Mouse (Mus musculus) liver, embryonic 11.5 days (tissue): ENCODE data around the gene Tcp11l2. TPM values are rescaled to one million over a fixed set of nuclear protein-coding genes. Genes with fewer than 3 reads are reported as not detected.
A peak's percentile ranks its signal among the peaks of the same experiment; 100 is the strongest.

Source experiments
- ATAC-seq: fragments of 200-750 bp; cut with Nextera tagmentation; replicated peaks from 2 replicates; pipeline ENCODE4 v1.8.0; 2017; ENCODE audit warnings: moderate number of reproducible peaks, mild to moderate bottlenecking, moderate TSS enrichment, moderate library complexity; ENCODE audit not compliant: low FRiP score
- DNase-seq: peaks from one replicate; pipeline ENCODE4 v3.0.0-alpha.2; 2017; ENCODE audit warnings: low spot score
- H3K27ac ChIP-seq: fragments of 300-500 bp; sonication (generic); 2 replicates; pipeline ENCODE4 v1.5.1; 2014; ENCODE audit warnings: mild to moderate bottlenecking, low read depth, low read length, control low read depth
- H3K27me3 ChIP-seq: fragments of 300-500 bp; sonication (generic); replicated peaks from 2 replicates; pipeline ENCODE4 v1.6.1; 2014; ENCODE audit warnings: low read length, mixed read lengths; ENCODE audit not compliant: control insufficient read depth, insufficient read depth
- H3K36me3 ChIP-seq: fragments of 300-500 bp; sonication (generic); 2 replicates; pipeline ENCODE4 v1.6.1; 2014; ENCODE audit warnings: mild to moderate bottlenecking, low read length, moderate library complexity, mixed read lengths; ENCODE audit not compliant: control insufficient read depth, insufficient read depth
- H3K4me1 ChIP-seq: fragments of 300-500 bp; sonication (generic); replicated peaks from 2 replicates; pipeline ENCODE4 v1.6.1; 2014; ENCODE audit warnings: low read length, mixed read lengths; ENCODE audit not compliant: control insufficient read depth, insufficient read depth
- H3K4me2 ChIP-seq: fragments of 300-500 bp; sonication (generic); 2 replicates; pipeline ENCODE4 v1.6.1; 2014; ENCODE audit warnings: mild to moderate bottlenecking, control low read depth, moderate library complexity
- H3K4me3 ChIP-seq: fragments of 300-500 bp; sonication (generic); 2 replicates; pipeline ENCODE4 v1.5.1; 2014; ENCODE audit warnings: low read depth, low read length, control low read depth
- H3K9ac ChIP-seq: fragments of 300-500 bp; sonication (generic); 2 replicates; pipeline ENCODE4 v1.6.1; 2014; ENCODE audit warnings: low read depth, low read length, control low read depth
- H3K9me3 ChIP-seq: fragments of 300-500 bp; sonication (generic); 2 replicates; pipeline ENCODE4 v1.6.1; 2016; ENCODE audit warnings: low read length, inconsistent platforms, mixed read lengths; ENCODE audit not compliant: control insufficient read depth
- whole genome bisulfite sequencing: fragments of 180-500 bp; shearing (Covaris S2); extraction: QIAGEN DNeasy Blood & Tissue Kit; methylation state at CpG from one replicate; pipeline ENCODE4 v1.1.7; 2014; 5-methylcytosine and 5-hydroxymethylcytosine counted together
- polyA plus RNA-seq: library from polyadenylated mRNA; unstranded; fragments of >200 nt; fragmentation: Nextera tagmentation; extraction: Ambion mirVana; gene quantifications from 2 replicates; pipeline ENCODE4 v1.2.1, GENCODE M21; 2014

Tcp11l2 gene
- 4.7 and 5.7 TPM in 2 replicates for polyA plus RNA-seq

- H3K4me1 ChIP-seq, result peaks cover 12% of the 10 kb centered on the region
- ATAC-seq (peak; percentile 96), DNase-seq (peak; percentile 90)
- peak within 1 kb of the TSS; percentile 88 for H3K4me3 ChIP-seq
- peak within 1 kb of the TSS; percentile 44 for H3K9ac ChIP-seq
- H3K27ac ChIP-seq, result peak within 1 kb of the TSS; percentile 69
- H3K27me3 ChIP-seq, result no peaks in the 10 kb centered on the region
- H3K36me3 ChIP-seq, result no peaks in the 10 kb centered on the region
- under 1% methylated on average over 46 of the region's 46 CpGs for WGBS
- peak within 1 kb of the TSS; percentile 99 for H3K4me2 ChIP-seq
- no peaks in the 10 kb centered on the region for H3K9me3 ChIP-seq
Measured at GRCm38 (mm10) chr10:84576395-84577070, at the start of gene Tcp11l2. Gene Tcp11l2 (plus strand): TSS chr10:84576626.

- no peaks in the 10 kb centered on the region for H3K27me3 ChIP-seq
- 74% methylated on average over 5 of the region's 5 CpGs for WGBS
- no peak overlapping the region for H3K27ac ChIP-seq
- no peak overlapping the region for H3K4me3 ChIP-seq
- H3K9me3 ChIP-seq, result no peaks in the 10 kb centered on the region
- peaks cover 9% of the 10 kb centered on the region for H3K36me3 ChIP-seq
- H3K4me2 ChIP-seq, result no peak overlapping the region
- DNase-seq (no peak), ATAC-seq (no peak)
- H3K9ac ChIP-seq, result no peak overlapping the region
- peaks cover 3% of the 10 kb centered on the region for H3K4me1 ChIP-seq
Measured at GRCm38 (mm10) chr10:84527070-84527469, 49.4 kb upstream of the Tcp11l2 start.

GRCm38 (mm10) chr10:84527631-84528030 is 48.8 kb upstream of the Tcp11l2 start:
- DNase-seq (no peak), ATAC-seq (no peak)
- no peak overlapping the region for H3K27ac ChIP-seq
- WGBS, result 82% methylated on average over 12 of the region's 12 CpGs
- peaks cover 3% of the 10 kb centered on the region for H3K4me1 ChIP-seq
- no peaks in the 10 kb centered on the region for H3K27me3 ChIP-seq
- H3K4me3 ChIP-seq, result no peak overlapping the region
- H3K9ac ChIP-seq, result no peak overlapping the region
- no peak overlapping the region for H3K4me2 ChIP-seq
- H3K36me3 ChIP-seq, result peaks cover 9% of the 10 kb centered on the region
- H3K9me3 ChIP-seq, result no peaks in the 10 kb centered on the region

DNA sequence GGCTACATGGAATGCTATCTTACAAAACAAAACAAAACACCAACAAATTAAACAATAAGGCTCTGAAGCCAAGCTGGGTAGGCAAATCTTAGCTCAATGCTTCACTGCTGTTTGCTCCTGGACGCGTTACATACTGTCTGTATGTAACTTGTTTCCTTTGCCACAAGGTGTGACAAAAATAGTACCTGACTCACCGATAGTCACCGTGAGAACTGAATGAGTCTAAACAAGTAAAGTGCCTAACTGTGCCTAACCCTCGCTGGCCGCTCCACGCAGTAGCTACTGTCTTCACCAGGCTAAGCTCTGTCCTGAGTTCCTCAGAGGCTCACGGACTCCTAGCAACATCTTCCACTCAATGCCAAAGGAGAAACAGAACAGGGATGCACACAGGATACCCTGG is 46.0 kb upstream of the Tcp11l2 start:
- Histone ChIP-seq H3K9ac (no peak overlapping the region), H3K27me3 (peaks cover 22% of the 10 kb centered on the region), H3K4me1 (peaks cover 3% of the 10 kb centered on the region), H3K4me3 (no peak overlapping the region), H3K9me3 (no peaks in the 10 kb centered on the region), H3K4me2 (no peak overlapping the region), H3K36me3 (peaks cover 9% of the 10 kb centered on the region), H3K27ac (no peak overlapping the region)
- ATAC-seq (no peak), DNase-seq (no peak)
- 84% methylated on average over 8 of the region's 8 CpGs for WGBS

DNA sequence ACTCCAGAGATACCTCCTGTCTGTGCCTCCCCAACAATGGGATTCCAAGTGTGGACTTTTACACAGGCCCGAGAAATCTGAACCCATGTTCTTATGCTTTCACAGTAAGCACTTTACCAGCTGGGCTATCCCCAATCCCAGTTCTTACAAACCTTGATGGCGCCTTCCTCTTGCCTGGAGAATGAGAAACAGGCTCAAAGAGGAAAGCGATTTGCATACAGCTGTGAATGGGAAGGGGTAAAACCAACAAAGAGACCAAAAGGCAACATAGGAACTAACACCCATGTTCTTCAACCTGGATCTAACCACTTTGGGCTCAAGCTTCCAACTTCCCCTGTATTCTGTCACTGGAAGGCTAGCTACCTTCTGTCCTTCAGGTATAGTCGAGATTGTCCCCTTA is 44.9 kb upstream of the Tcp11l2 start:
- peaks cover 9% of the 10 kb centered on the region for H3K36me3 ChIP-seq
- H3K4me3 ChIP-seq, result no peak overlapping the region
- no peak overlapping the region for H3K27ac ChIP-seq
- DNase-seq (no peak), ATAC-seq (no peak)
- H3K27me3 ChIP-seq, result peaks cover 26% of the 10 kb centered on the region
- H3K4me1 ChIP-seq, result peaks cover 3% of the 10 kb centered on the region
- no peaks in the 10 kb centered on the region for H3K9me3 ChIP-seq
- H3K9ac ChIP-seq, result no peak overlapping the region
- peak overlapping the region; percentile 81 for H3K4me2 ChIP-seq
- 88% methylated on average over 4 of the region's 4 CpGs for WGBS

DNA sequence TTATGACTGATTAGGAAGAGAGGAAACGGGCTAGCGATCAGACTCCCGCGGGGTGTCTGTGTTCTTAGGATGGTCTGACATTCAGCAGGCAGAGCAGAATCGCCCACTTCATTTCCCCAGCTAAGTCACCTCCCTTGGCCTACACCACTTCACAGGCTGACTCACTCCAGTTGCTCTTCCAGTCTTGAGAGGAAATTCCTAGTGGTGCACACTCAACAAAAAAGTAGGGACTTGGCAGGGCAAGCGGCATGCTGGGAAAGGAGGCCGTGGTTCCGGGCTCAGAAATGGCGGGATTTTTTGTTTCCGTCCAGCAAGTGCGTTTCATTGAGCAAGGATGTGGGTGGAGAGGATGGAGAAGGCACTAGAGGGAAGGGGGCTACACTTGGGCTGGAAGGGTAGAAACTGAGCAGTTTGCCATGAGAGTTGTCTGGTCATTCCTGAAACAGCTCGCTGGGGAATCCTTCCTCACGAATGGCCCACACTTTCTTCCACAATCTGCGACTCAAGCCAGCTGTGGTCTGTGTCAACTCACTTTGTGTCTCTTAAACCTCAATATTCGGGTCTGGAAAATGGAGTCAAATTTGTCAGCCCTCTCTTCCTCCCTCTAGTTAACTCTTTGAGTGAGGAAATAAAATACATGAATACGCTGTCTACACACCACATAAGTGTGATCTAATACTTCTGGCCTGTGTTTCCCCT is 44.1 kb upstream of the Tcp11l2 start:
- 71% methylated on average over 16 of the region's 16 CpGs for WGBS
- peaks cover 28% of the 10 kb centered on the region for H3K27me3 ChIP-seq
- no peak for DNase-seq
- H3K36me3 ChIP-seq, result peaks cover 9% of the 10 kb centered on the region
- peak overlapping the region; percentile 78 for H3K4me3 ChIP-seq
- no peak for ATAC-seq
- H3K4me1 ChIP-seq, result peaks cover 3% of the 10 kb centered on the region
- no peaks in the 10 kb centered on the region for H3K9me3 ChIP-seq
- peak overlapping the region; percentile 81 for H3K4me2 ChIP-seq
- no peak overlapping the region for H3K27ac ChIP-seq
- H3K9ac ChIP-seq, result no peak overlapping the region; the same call in 1 of the 2 replicates

GRCm38 (mm10) chr10:84532911-84533882 is 43.2 kb upstream of the Tcp11l2 start:
- peaks cover 3% of the 10 kb centered on the region for H3K4me1 ChIP-seq
- peaks cover under 1% of the 10 kb centered on the region; the same call in 1 of the 2 replicates for H3K36me3 ChIP-seq
- DNase-seq (peak; percentile 52), ATAC-seq (no peak; the same call in 1 of the 2 replicates)
- no peaks in the 10 kb centered on the region for H3K9me3 ChIP-seq
- 2% methylated on average over 67 of the region's 72 CpGs for WGBS
- peak overlapping the region; percentile 78 for H3K4me3 ChIP-seq
- peak overlapping the region; percentile 81 for H3K4me2 ChIP-seq
- H3K9ac ChIP-seq, result peak overlapping the region; percentile 63
- H3K27me3 ChIP-seq, result peaks cover 29% of the 10 kb centered on the region
- H3K27ac ChIP-seq, result peak overlapping the region; percentile 38

- Histone ChIP-seq H3K27me3 (peaks cover 29% of the 10 kb centered on the region), H3K9ac (peak within 1 kb of the TSS; percentile 63), H3K9me3 (no peaks in the 10 kb centered on the region), H3K4me1 (peaks cover 3% of the 10 kb centered on the region), H3K36me3 (no peaks in the 10 kb centered on the region), H3K4me2 (peak within 1 kb of the TSS; percentile 81), H3K4me3 (peak within 1 kb of the TSS; percentile 78), H3K27ac (peak within 1 kb of the TSS; percentile 38)
- DNase-seq (peak; percentile 70), ATAC-seq (peak; percentile 77)
- WGBS, result 2% methylated on average over 50 of the region's 64 CpGs
Measured at GRCm38 (mm10) chr10:84533912-84534671, 42.3 kb upstream of the Tcp11l2 start, which contains the start of gene Ckap4. Gene Ckap4 (minus strand): TSS chr10:84534062.
